8 mouse cellular contexts compared by ENCODE assay signal in the genomic region with DNA sequence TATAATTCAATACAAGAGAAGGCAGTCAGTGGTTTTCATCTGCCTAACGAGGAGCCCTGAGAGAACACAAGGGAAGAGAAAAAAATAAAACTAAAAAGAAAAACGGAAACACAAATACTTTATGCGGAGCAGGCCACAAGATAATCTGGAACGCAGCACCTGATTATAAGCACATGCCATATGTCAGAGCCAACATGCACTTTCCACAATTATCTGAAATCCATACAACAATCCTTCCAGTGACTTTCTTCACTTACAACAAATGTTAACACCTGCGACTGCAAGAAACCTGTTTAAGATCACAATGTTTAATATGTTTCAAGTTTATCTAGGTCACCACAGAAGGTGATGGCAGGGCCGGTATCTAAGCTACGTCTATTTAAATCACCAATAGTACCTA. TPM values are rescaled to one million over a fixed set of nuclear protein-coding genes. Genes with fewer than 3 reads are reported as not detected.
A peak's percentile ranks its signal among the peaks of the same experiment; 100 is the strongest.
DNase-seq lines count a peak whose midpoint lies in the region; ATAC-seq and TF ChIP-seq lines count a peak whose summit lies in the region.

No protein-coding gene starts in this region.

- 0 out of 4 replicates have a peak overlapping the region, but pooled peaks of 1 of the 2 experiments have one; percentile 90 for H3K27ac ChIP-seq in heart, embryonic 14.5 days (replicated peaks in 1 of 2; ENCODE audit: control insufficient read depth in 1 of 2, insufficient read depth in 1 of 2, low read depth in 2 of 2, low read length in 2 of 2)
- H3K27ac ChIP-seq in ES-E14 (ENCODE audit: insufficient read depth, low read depth, low read length, poor library complexity, severe bottlenecking) (no peak overlapping the region), macrophage (peak overlapping the region; percentile 41)
- no peak overlapping the region for H3K27ac ChIP-seq in hindbrain, embryonic 12.5 days

- no peaks in the 10 kb centered on the region for H3K9me3 ChIP-seq in heart, embryonic 14.5 days (ENCODE audit: control insufficient read depth, low read length)
- no peaks in the 10 kb centered on the region for H3K9me3 ChIP-seq in ES-E14 (ENCODE audit: control insufficient read depth, insufficient read depth, low read depth, low read length)
- no peaks in the 10 kb centered on the region for H3K9me3 ChIP-seq in hindbrain, embryonic 12.5 days (replicated peaks)

- no peak for DNase-seq in heart, adult 11 months
- DNase-seq in ES-E14 (ENCODE audit: low read depth, low spot score) = no peak
- no peak for DNase-seq in layer of hippocampus, adult 18-20 months (ENCODE audit: low spot score in 2 of 2)
- DNase-seq in urinary bladder, postnatal 4 days (ENCODE audit: low spot score in 2 of 2) = no peak
- no peak for DNase-seq in retina, embryonic 14.5 days (ENCODE audit: low spot score)

- no peak for ATAC-seq in heart, embryonic 14.5 days (ENCODE audit: insufficient number of reproducible peaks, insufficient read depth, low FRiP score, low read depth)
- ATAC-seq in hindbrain, embryonic 12.5 days (ENCODE audit: low FRiP score) = no peak

- 19% methylated on average over 7 of the region's 7 CpGs for WGBS in heart, embryonic 14.5 days
- WGBS in hindbrain, embryonic 12.5 days = 69% methylated on average over 7 of the region's 7 CpGs
- 59% methylated on average over 7 of the region's 7 CpGs for WGBS in macrophage (ENCODE audit: missing documents)

- H3K36me3 ChIP-seq in heart, embryonic 14.5 days (ENCODE audit: control insufficient read depth, insufficient read depth, low read length) = peaks cover 29% of the 10 kb centered on the region
- H3K36me3 ChIP-seq in ES-E14 (ENCODE audit: control insufficient read depth, insufficient read depth, low read length, poor library complexity, severe bottlenecking) = peaks cover 7% of the 10 kb centered on the region
- H3K36me3 ChIP-seq in hindbrain, embryonic 12.5 days = 0 out of 2 replicates have a peak, but pooled peaks cover 7% of the 10 kb centered on the region
- peaks cover 8% of the 10 kb centered on the region; the same call in 1 of the 2 replicates for H3K36me3 ChIP-seq in macrophage (ENCODE audit: inconsistent target)

- peaks cover 0 to 9% of the 10 kb centered on the region in 2 experiments; a peak in 2 of 4 replicates for H3K4me1 ChIP-seq in heart, embryonic 14.5 days (ENCODE audit: control insufficient read depth in 2 of 2, insufficient read depth in 2 of 2, low read length in 2 of 2)
- peaks cover 0 to 6% of the 10 kb centered on the region in 2 experiments; a peak in 2 of 4 replicates for H3K4me1 ChIP-seq in ES-E14 (ENCODE audit: control insufficient read depth in 2 of 2, insufficient read depth in 2 of 2, low read length in 2 of 2, poor library complexity in 1 of 2)
- H3K4me1 ChIP-seq in hindbrain, embryonic 12.5 days = peaks cover 16% of the 10 kb centered on the region

- peak overlapping the region; percentile 69 for H3K4me2 ChIP-seq in heart, embryonic 14.5 days (ENCODE audit: low read length)
- peak overlapping the region; percentile 51 for H3K4me2 ChIP-seq in hindbrain, embryonic 12.5 days (replicated peaks)

- H3K4me3 ChIP-seq in heart, embryonic 14.5 days (ENCODE audit: control insufficient read depth in 1 of 2, insufficient read depth in 1 of 2, low read depth in 1 of 2, low read length in 2 of 2) = peak overlapping the region in 1 of 2 experiments; percentile 93; a peak in 2 of 4 replicates
- H3K4me3 ChIP-seq in ES-E14 (ENCODE audit: insufficient read depth in 1 of 2, low read depth in 1 of 2, low read length in 2 of 2, poor library complexity in 1 of 2, severe bottlenecking in 1 of 2) = peak overlapping the region; percentile 83 to 98
- peak overlapping the region; percentile 85 for H3K4me3 ChIP-seq in hindbrain, embryonic 12.5 days
- H3K4me3 ChIP-seq in macrophage (ENCODE audit: inconsistent target) = peak overlapping the region; percentile 64

- in situ Hi-C loops in ES-E14 (cut with MboI; ENCODE audit: low sequenced_read_pairs in 2 of 2, unreplicated experiment in 2 of 2) = no loop called here

- H3K79me2 ChIP-seq in macrophage (ENCODE audit: inconsistent target) = peaks cover 56% of the 10 kb centered on the region

- no peaks in the 10 kb centered on the region for H3K27me3 ChIP-seq in heart, embryonic 14.5 days (ENCODE audit: control insufficient read depth, insufficient read depth, low read length)
- no peaks in the 10 kb centered on the region for H3K27me3 ChIP-seq in hindbrain, embryonic 12.5 days

- H3K9ac ChIP-seq in heart, embryonic 14.5 days (ENCODE audit: low read length) = peak overlapping the region; percentile 92
- no peak overlapping the region; the same call in 1 of the 2 replicates for H3K9ac ChIP-seq in ES-E14 (ENCODE audit: insufficient read depth, low read depth, low read length, poor library complexity, severe bottlenecking)
- peak overlapping the region; percentile 88; the same call in 1 of the 2 replicates for H3K9ac ChIP-seq in hindbrain, embryonic 12.5 days

TF ChIP-seq in ES-E14, 5 proteins besides CTCF, POLR2A, EP300 and RAD21:
- TF ChIP-seq ZNF384 (IDR thresholded peaks at IDR 0.05; ENCODE audit: low read depth, low read length) = no peak
- no peak for TF ChIP-seq CHD2 (IDR thresholded peaks at IDR 0.05; ENCODE audit: low read depth, low read length)
- TF ChIP-seq HCFC1 (IDR thresholded peaks at IDR 0.05; ENCODE audit: borderline replicate concordance, insufficient read depth, low read length) = no peak
- TF ChIP-seq MAFK (IDR thresholded peaks at IDR 0.05; ENCODE audit: insufficient read depth, low read depth, low read length) = no peak
- TF ChIP-seq ZC3H11A (IDR thresholded peaks at IDR 0.05; ENCODE audit: borderline replicate concordance, low read depth, low read length) = no peak
TF ChIP-seq in ES-E14: peak in this region for 0.

RNA-seq across cellular contexts. Expression of gene Asb5, which starts 0.8 kb away (rescaled TPM):
- polyA plus RNA-seq in heart, embryonic 14.5 days (2014; fragmentation: Nextera tagmentation; extraction: Ambion mirVana) = 5.8 and 6.9 TPM in 2 replicates
- 0.18 TPM in 1 of 2 replicates, not detected in the other for total RNA-seq in ES-E14 (2012; rRNA removed)
- polyA plus RNA-seq in hindbrain, embryonic 12.5 days (2016; fragmentation: Nextera tagmentation; extraction: Ambion mirVana) = 5.5 and 6.2 TPM in 2 replicates
- 1 to 10 TPM in 5 of 26 experiments, under 1 TPM in 2, not detected in 19; 0.50 to 4.0 (median 1.4) TPM for total RNA-seq in macrophage (2018; cell fraction: chromatin; rRNA removed)
- total RNA-seq in macrophage (2018; cell fraction: cytosol; rRNA removed) = under 1 TPM in 22 of 26 experiments, not detected in 4; 0.06 to 0.65 (median 0.26) TPM
- total RNA-seq in macrophage (2018; cell fraction: nucleus; rRNA removed) = 1 to 10 TPM in 6 of 26 experiments, under 1 TPM in 2, not detected in 18; 0.36 to 3.4 (median 2.2) TPM
- 0.14 to 0.90 TPM in 2 of 3 replicates, not detected in the other for polyA plus RNA-seq in macrophage (2018)
- total RNA-seq in layer of hippocampus, adult 18-20 months (2021) = 1 to 10 TPM in 1 of 2 experiments, under 1 TPM in 1; 0.32 to 1.3 TPM

RNA-seq across cellular contexts. Expression of gene Spcs3, which starts 1.2 kb away (rescaled TPM):
- 56.6 and 61.5 TPM in 2 replicates for polyA plus RNA-seq in heart, embryonic 14.5 days (2014; fragmentation: Nextera tagmentation; extraction: Ambion mirVana)
- 78.5 and 98.1 TPM in 2 replicates for total RNA-seq in ES-E14 (2012; rRNA removed)
- polyA plus RNA-seq in hindbrain, embryonic 12.5 days (2016; fragmentation: Nextera tagmentation; extraction: Ambion mirVana) = 78.3 and 84.1 TPM in 2 replicates
- 10 to 100 TPM in 17 of 26 experiments, 1 to 10 TPM in 9; 4.9 to 32.4 (median 12.9) TPM for total RNA-seq in macrophage (2018; cell fraction: chromatin; rRNA removed)
- 10 to 100 TPM; 46.9 to 85.8 (median 61.2) TPM for total RNA-seq in macrophage (2018; cell fraction: cytosol; rRNA removed)
- 10 to 100 TPM; 17.7 to 92.8 (median 49.8) TPM for total RNA-seq in macrophage (2018; cell fraction: nucleus; rRNA removed)
- 56.6 to 88.1 TPM (median 62.2 TPM) in 3 replicates for polyA plus RNA-seq in macrophage (2018)
- 10 to 100 TPM; 49.7 to 53.0 TPM for total RNA-seq in layer of hippocampus, adult 18-20 months (2021)
